Mouse (Mus musculus): Measurements from ENCODE around the gene Cldn2.
"Not testable (repeated sequence)": the region's sequence is repeated elsewhere in the genome, so short reads cannot be mapped to it uniquely, and the experiment has no call there.

Gene Cldn2

DNA sequence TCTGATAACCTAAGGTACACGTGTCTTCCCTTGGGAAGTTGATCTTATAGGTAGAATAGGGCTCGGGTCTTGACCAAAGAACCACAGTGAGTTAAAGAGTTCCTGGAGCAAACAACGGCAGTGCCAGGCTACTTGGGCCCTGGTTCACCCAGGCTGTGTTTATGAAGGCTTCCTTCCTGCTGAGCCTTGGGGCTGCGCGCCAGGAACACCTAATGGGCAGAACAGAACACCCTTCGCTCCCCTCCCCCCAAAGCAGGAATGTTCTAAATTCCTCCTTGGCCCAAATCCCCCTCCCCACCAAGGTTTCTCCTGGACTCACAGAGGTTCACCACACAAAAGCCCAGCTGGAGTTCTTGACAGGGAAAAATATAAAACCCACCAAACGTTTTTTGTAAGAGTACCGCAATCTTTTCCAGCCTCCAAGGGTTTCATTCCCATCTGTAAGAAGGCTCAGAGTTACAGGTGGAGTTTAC is at the start of gene Cldn2:
Cldn2 (plus strand) TSS at position 423 of the 473 bp plus-strand sequence.
- in situ Hi-C loops (cut with MboI; ENCODE audit: low pct_unique_long_range_greater_than_20kb in 1 of 2, low sequenced_read_pairs in 2 of 2, unreplicated experiment in 1 of 2) = no loop called here

GRCm38 (mm10) chrX:139751855-139752254 is 48.8 kb upstream of the Cldn2 start:
- in situ Hi-C loops (cut with MboI; ENCODE audit: low pct_unique_long_range_greater_than_20kb in 1 of 2, low sequenced_read_pairs in 2 of 2, unreplicated experiment in 1 of 2) = no loop called here

- in situ Hi-C loops (cut with MboI; ENCODE audit: low pct_unique_long_range_greater_than_20kb in 1 of 2, low sequenced_read_pairs in 2 of 2, unreplicated experiment in 1 of 2) = not testable (repeated sequence)
Measured at GRCm38 (mm10) chrX:139758634-139759033, 42.0 kb upstream of the Cldn2 start.

DNA sequence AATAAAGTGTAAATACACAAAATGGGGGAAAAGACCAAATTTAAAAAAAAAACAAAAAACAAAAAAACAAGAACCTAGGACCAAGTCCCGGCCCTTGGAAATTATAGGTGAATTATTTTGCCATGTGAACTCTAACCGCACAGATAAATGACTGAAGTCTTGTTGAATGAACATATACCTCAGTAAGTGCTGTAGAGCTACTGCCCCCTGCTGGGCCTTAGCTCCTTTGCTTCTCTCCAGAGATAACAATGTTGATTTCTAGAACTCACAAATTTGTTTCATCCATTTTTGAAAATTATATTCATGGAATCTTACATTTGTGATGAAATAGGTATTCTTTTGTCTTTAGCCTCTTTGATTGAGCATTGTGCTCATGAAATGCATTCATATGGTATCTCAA is 38.1 kb upstream of the Cldn2 start:
- in situ Hi-C loops (cut with MboI; ENCODE audit: low pct_unique_long_range_greater_than_20kb in 1 of 2, low sequenced_read_pairs in 2 of 2, unreplicated experiment in 1 of 2) = no loop called here

GRCm38 (mm10) chrX:139769975-139770637 is 30.5 kb upstream of the Cldn2 start:
- in situ Hi-C loops (cut with MboI; ENCODE audit: low pct_unique_long_range_greater_than_20kb in 1 of 2, low sequenced_read_pairs in 2 of 2, unreplicated experiment in 1 of 2) = loop anchor here in 1 of 2 experiments (10.0 kb wide), 1 partner anchor 65 kb away; no protein-coding TSS in a partner anchor

GRCm38 (mm10) chrX:139774309-139775083 is 26.1 kb upstream of the Cldn2 start:
- in situ Hi-C loops (cut with MboI; ENCODE audit: low pct_unique_long_range_greater_than_20kb in 1 of 2, low sequenced_read_pairs in 2 of 2, unreplicated experiment in 1 of 2) = loop anchor here (5.0 to 10.0 kb wide), 2 partner anchors 58 to 60 kb away; no protein-coding TSS in a partner anchor

DNA sequence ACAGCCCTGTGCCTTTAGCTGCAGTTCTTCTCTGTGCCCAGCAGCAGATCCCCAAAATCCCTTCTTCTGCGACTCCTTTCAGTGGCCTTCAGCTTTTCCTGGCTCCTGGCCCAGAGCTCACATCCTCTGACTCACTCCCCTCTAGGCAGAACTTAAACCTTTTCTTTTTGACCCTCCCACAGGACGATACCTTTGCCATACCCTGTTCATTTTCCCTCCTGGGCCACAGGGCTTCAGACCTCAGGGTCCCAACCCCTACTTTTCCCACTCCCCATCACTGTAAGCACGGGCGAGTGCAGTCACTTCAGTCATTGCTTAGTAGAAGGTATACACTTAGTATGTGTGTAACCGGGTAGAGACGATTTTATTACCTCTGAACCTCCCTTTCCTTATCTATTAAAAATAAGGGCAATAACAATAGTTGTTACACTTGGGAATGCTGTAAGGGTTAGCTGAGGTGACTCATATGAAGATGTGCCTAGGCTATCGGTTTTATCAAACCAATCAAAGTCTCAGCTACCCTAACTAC is 25.5 kb upstream of the Cldn2 start:
- in situ Hi-C loops (cut with MboI; ENCODE audit: low pct_unique_long_range_greater_than_20kb in 1 of 2, low sequenced_read_pairs in 2 of 2, unreplicated experiment in 1 of 2) = loop anchor here (5.0 to 10.0 kb wide), 2 partner anchors 57 to 60 kb away; no protein-coding TSS in a partner anchor

DNA sequence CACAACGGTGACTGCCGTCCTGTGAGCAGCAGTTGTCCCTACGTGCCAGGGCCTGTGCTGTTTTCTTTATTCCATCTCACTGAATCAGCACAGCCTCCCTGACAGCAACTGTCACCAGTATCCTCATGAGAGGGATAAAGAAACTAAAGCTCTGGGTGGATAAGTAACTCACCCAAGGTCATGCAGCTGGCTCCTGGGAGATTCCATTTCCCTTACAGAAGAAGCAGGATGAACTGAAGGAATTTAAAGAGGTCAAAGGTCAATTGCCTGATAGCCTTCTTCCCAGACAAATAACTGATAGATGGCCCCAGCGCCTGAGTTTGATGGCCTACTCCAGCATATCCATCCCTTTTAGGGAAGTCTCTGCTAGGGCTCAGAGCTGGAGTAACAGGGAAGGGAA is 23.3 kb upstream of the Cldn2 start:
- in situ Hi-C loops (cut with MboI; ENCODE audit: low pct_unique_long_range_greater_than_20kb in 1 of 2, low sequenced_read_pairs in 2 of 2, unreplicated experiment in 1 of 2) = loop anchor here (5.0 to 10.0 kb wide), 2 partner anchors 55 to 57 kb away; no protein-coding TSS in a partner anchor

- in situ Hi-C loops (cut with MboI; ENCODE audit: low pct_unique_long_range_greater_than_20kb in 1 of 2, low sequenced_read_pairs in 2 of 2, unreplicated experiment in 1 of 2) = loop anchor here (5.0 to 10.0 kb wide), 2 partner anchors 53 to 56 kb away; no protein-coding TSS in a partner anchor
Measured at GRCm38 (mm10) chrX:139778886-139779285, 21.7 kb upstream of the Cldn2 start.

GRCm38 (mm10) chrX:139779401-139779800 is 21.2 kb upstream of the Cldn2 start:
- in situ Hi-C loops (cut with MboI; ENCODE audit: low pct_unique_long_range_greater_than_20kb in 1 of 2, low sequenced_read_pairs in 2 of 2, unreplicated experiment in 1 of 2) = loop anchor here (5.0 to 10.0 kb wide), 2 partner anchors 53 to 55 kb away; no protein-coding TSS in a partner anchor

DNA sequence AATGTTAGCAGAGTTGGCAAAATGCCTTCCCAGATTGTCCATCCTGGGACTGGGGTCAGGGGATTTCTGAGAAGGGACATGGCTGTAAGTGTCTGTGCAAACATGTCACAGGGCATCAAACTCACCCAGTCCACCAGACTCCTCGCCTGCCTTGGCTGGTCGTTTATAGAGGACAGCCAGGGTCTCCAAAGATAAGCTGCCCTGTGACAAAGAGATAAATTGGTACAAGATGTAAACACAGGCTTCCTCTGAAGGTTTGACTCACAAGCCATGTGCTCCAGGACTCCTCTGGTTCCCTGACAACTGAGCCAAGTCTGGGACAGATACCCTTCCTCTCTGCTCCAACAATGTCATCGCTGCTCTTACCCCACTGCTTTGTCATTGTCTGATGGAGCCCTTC is 19.6 kb upstream of the Cldn2 start:
- in situ Hi-C loops (cut with MboI; ENCODE audit: low pct_unique_long_range_greater_than_20kb in 1 of 2, low sequenced_read_pairs in 2 of 2, unreplicated experiment in 1 of 2) = no loop called here

GRCm38 (mm10) chrX:139781563-139781962 is 19.1 kb upstream of the Cldn2 start:
- in situ Hi-C loops (cut with MboI; ENCODE audit: low pct_unique_long_range_greater_than_20kb in 1 of 2, low sequenced_read_pairs in 2 of 2, unreplicated experiment in 1 of 2) = no loop called here

DNA sequence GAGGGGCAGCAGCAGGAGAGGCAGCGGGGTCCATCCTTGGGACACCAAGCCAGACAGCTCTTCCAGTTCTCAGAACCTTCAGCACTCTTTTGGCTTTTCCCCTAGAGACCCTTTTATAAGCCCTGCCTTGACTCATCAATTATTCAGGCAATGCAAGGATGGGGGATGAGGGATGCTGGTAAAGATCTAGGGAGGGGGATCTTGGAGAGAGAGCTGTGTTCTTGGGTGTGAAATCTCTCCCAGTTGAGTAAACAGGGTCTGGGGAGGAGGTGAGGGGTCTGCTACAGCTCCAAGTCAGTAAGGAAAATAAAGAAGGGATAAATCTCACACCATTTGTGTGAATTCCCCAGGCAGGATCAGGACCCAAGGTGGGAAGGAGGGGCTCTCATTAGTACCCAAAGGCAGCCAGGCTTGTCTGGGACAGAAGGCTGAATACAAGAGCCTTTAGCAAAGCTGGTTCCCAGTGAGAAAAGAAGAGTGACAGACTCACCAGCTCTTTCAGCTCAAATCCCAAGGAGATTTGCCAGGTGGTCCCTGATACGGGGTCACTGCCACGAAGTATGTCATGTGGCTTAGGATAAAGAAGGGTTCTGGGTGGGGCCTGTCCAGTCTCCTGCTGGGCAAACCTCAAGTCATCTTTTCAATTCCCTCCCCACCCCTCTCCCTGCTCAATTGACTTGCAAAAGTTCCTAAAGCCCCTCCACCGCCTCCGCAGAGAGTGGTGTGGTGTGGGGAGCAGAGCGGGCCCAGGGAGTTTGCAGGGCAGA is 18.2 kb upstream of the Cldn2 start, which contains the start of gene Ripply1:
Ripply1 (minus strand) TSS at position 76 of the 767 bp plus-strand sequence.
- in situ Hi-C loops (cut with MboI; ENCODE audit: low pct_unique_long_range_greater_than_20kb in 1 of 2, low sequenced_read_pairs in 2 of 2, unreplicated experiment in 1 of 2) = no loop called here

GRCm38 (mm10) chrX:139783045-139783422 is 17.6 kb upstream of the Cldn2 start:
- in situ Hi-C loops (cut with MboI; ENCODE audit: low pct_unique_long_range_greater_than_20kb in 1 of 2, low sequenced_read_pairs in 2 of 2, unreplicated experiment in 1 of 2) = no loop called here

GRCm38 (mm10) chrX:139785764-139786163 is 14.9 kb upstream of the Cldn2 start:
- in situ Hi-C loops (cut with MboI; ENCODE audit: low pct_unique_long_range_greater_than_20kb in 1 of 2, low sequenced_read_pairs in 2 of 2, unreplicated experiment in 1 of 2) = no loop called here

DNA sequence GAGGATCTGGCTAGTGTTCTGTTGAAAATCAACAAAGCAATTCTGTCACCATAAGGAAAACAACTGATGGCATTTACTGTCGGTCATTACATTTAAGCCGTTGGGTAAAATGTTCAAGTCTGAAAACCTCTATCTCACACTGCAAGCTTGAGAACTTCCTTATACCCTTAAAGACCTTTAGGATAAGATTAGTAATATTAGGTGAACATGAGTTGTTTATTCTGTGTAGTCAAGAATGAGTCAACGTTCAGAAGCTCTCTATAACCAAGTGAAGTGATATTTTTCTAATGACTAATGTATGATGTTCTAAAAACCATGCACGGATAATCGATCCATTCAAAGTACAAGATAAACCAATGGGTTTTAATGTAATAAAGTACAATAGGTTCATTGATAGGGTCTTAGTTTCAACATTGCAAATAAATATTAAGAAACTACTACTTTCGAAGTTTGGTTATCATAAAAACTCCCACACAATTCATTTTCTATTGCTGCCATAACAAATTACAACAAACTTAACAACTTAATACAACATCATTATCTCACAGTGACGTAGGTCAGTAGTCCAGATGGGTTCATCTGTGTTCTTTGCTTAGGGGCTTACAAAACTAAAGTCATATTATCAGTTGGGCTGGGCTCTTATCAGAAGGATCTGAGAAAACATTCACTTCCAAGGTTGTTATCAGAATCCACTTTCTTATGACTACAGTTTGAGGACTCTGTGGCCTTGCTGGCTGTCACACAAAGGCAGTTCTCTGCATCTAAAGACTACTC is 6.4 kb upstream of the Cldn2 start:
- in situ Hi-C loops (cut with MboI; ENCODE audit: low pct_unique_long_range_greater_than_20kb in 1 of 2, low sequenced_read_pairs in 2 of 2, unreplicated experiment in 1 of 2) = no loop called here

DNA sequence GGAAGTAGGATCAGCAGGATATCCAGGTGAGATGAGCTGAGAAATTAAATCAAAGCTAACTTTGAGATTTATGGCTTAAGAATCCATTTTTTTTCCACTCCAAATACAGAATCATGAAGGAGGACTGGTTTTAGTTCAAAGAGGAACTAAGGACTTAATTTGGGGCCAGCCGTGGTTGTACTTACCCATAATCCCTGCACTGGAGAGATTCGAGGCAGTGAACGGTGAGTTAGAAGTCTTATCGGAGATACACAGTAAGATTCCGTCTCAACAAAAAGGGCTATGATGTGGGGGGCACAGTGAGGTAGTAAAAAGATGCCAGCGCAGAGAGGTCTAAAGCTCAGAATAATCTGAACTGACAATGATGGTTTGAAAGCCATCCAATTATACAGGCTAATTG is 4.6 kb upstream of the Cldn2 start:
- in situ Hi-C loops (cut with MboI; ENCODE audit: low pct_unique_long_range_greater_than_20kb in 1 of 2, low sequenced_read_pairs in 2 of 2, unreplicated experiment in 1 of 2) = no loop called here

- in situ Hi-C loops (cut with MboI; ENCODE audit: low pct_unique_long_range_greater_than_20kb in 1 of 2, low sequenced_read_pairs in 2 of 2, unreplicated experiment in 1 of 2) = no loop called here
Measured at GRCm38 (mm10) chrX:139797875-139798274, 2.8 kb upstream of the Cldn2 start.

Data from mouse embryonic stem cell (cell line).